Mouse (Mus musculus): ENCODE data around the gene Med21.

Med21 gene

DNA sequence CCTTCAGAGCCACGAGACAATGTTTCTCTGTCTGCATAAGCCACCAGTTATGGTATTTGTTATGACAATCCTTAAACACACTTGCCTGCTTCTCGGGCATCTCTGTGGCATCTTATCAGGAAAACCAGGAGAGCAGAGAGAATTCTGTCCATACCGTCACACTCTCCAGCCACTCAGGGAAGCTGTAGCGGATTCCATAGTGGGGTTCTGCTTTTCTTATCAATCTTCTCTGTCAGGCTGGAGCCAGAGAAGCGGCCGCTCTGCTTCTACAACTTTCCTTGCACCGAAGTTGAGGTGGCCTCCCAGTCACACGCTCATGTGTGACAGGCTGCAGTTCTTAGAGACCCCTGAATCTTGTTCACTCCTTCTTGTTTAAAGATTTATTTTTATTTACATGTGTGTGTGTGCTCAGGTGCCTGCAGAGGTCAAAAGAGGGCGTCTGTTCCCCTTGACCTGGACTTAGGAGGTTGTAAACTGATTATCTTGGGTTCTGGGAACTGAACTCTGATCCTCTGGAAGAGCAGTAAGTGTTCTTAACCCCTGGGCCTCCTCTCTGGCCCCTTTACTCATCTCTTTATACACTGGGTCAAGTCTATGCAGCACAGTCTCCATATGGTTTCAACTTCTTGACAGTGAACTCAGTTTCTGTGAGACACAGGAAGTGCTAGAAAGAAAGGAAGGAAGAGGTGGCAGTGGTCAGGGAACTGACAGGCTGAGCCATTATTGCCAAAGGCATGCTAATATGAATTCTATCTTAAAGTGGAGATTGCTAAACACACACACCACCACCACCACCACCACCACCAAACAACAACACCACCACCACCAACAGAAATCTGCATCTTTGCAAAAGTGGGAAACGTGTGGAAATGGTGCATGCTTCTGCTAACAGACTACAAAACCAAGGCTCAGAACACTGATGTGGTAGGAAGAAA is 36.1 kb downstream of the Med21 start:
- no peak for DNase-seq (ENCODE audit: low spot score in 2 of 2)

DNA sequence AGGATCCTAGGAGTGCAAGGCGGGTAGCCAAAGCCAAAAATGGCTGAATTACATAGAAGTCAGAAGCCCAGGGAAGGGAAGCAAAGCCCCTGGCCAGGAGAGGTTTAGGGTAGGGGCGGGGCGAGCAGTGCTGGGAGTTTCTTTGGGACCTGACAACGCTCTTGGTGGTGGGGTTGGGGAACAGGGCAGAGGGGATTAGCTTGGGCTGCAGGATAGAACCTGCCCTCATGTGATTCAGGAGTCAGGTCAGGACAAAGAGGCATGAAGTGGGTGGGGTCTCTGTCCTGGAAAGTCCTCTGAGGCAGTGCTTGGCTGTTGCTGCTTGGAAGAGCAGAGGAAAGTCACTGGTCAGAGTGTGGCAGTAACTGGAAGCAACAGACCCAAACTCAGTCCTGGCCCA is 41.5 kb downstream of the Med21 start:
- DNase-seq (ENCODE audit: low spot score in 2 of 2): no peak

GRCm38 (mm10) chr6:146685781-146686308 is 43.5 kb downstream of the Med21 start:
- DNase-seq (ENCODE audit: low spot score in 2 of 2): peak in 1 of 2 experiments; percentile 27

- DNase-seq (ENCODE audit: low spot score in 2 of 2): no peak
These were observed 44.3 kb downstream of the Med21 start for GRCm38 (mm10) chr6:146686463-146687196.

GRCm38 (mm10) chr6:146688010-146688409 is 45.7 kb downstream of the Med21 start:
- DNase-seq (ENCODE audit: low spot score in 2 of 2): no peak

DNA sequence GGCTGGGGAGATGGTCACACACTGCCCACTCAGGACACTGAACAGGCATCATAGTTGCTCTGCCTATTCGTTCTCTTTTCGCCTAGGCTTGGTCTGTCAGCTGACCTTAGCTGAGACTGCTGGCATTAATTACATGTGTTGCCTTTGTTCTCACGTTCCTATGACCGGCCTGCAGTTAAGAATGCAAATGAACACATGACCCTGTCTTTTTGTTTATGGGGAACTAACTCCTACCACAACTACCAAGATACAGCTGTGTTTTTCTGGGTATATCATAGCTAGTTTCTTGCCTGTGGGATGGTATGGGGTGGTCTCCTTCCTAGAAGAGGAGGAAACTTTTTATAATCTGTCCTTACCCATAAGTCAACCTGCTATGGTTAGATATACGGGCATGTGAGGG is 46.5 kb downstream of the Med21 start:
- DNase-seq (ENCODE audit: low spot score in 2 of 2): no peak

DNA sequence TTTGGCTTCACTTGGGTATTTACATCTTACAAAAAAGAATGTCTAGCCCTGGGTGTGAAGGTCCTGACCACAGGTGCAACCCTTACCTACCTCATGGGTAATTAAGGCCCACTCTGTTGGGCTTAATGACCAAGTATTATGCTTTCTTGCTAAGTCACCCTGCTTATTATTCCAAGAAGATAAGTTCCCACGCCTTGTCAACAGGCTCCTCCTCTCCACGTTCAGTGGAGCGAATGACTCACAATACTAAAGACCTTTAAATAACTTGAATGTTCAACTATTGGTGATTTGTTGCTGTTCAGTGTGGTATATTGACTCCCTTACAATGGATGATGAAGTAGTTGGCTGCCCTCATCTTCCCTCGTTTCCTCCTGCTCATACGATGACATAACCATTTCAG is 55.4 kb downstream of the Med21 start:
- no peak for DNase-seq (ENCODE audit: low spot score in 2 of 2)

- peak in 1 of 2 experiments; percentile 34 for DNase-seq (ENCODE audit: low spot score in 2 of 2)
These were observed 56.0 kb downstream of the Med21 start for GRCm38 (mm10) chr6:146698376-146698775.

All from urinary bladder, postnatal 4 days (tissue).